Mouse (Mus musculus) kidney, adult 2 months (tissue): ENCODE data around the gene Atrnl1.

Source experiments
- CTCF ChIP-seq: fragments of 200-500 bp; conservative IDR thresholded peaks from 2 replicates; pipeline ENCODE4 v1.5.1; 2011; ENCODE audit warnings: low read depth, mild to moderate bottlenecking, control low read depth, low read length, moderate library complexity, mixed read lengths; ENCODE audit not compliant: insufficient read depth, insufficient read length
- POLR2A ChIP-seq: fragments of 200-500 bp; IDR thresholded peaks from one replicate; pipeline ENCODE4 v1.6.1; 2011; ENCODE audit warnings: low read depth, low read length, control low read depth

DNA sequence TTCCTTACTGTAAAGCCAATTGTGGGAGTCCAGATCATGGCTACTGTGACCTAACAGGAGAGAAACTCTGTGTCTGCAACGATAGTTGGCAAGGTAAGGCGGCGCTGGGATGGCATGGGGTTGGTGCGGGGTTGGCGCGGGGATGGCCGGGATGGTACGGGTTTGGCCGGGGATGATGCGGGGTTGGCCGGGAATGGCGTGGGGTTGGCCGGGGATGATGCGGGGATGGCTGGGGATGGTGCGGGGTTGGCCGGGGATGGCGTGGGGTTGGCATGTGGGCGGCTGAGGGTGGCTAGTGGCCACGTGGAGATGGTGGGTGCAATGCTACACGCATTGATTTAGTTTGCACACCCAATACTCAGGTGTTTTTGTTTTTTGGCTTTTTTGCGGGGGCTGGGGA lies 31.7 kb downstream of the Atrnl1 start:
- no peak for TF ChIP-seq POLR2A
- no peak for TF ChIP-seq CTCF
